Comparison of ENCODE assay signal across 25 mouse cellular contexts in genomic region chr2:110068916-110069315, GRCm38 (mm10). TPM values are rescaled to one million over a fixed set of nuclear protein-coding genes. Genes with fewer than 3 reads are reported as not detected.
A peak's percentile ranks its signal among the peaks of the same experiment; 100 is the strongest.
DNase-seq lines count a peak whose midpoint lies in the region; ATAC-seq lines count a peak whose summit lies in the region.
"Had no signal": no experiment of that assay in that cellular context is flagged by ENCODE, and none has a peak within 500 bp of the region (broad histone marks: within the 10 kb centered on the region; RNA-seq: fewer than 3 reads in every experiment).

No protein-coding gene starts in this region.

- H3K27me3 ChIP-seq in embryonic facial prominence, embryonic 13.5 days = no peaks in the 10 kb centered on the region
- H3K27me3 ChIP-seq in embryonic facial prominence, embryonic 10.5 days (replicated peaks; ENCODE audit: low read depth, poor library complexity, severe bottlenecking) = no peaks in the 10 kb centered on the region
- H3K27me3 ChIP-seq in kidney, embryonic 16.5 days (ENCODE audit: insufficient read depth, low read length) = no peaks in the 10 kb centered on the region
- no peaks in the 10 kb centered on the region for H3K27me3 ChIP-seq in midbrain, embryonic 11.5 days (ENCODE audit: control insufficient read depth, insufficient read depth, low read length)
- no peaks in the 10 kb centered on the region for H3K27me3 ChIP-seq in midbrain, embryonic 10.5 days (ENCODE audit: low read depth, poor library complexity, severe bottlenecking)
- H3K27me3 ChIP-seq in forebrain, embryonic 15.5 days = no peaks in the 10 kb centered on the region
- H3K27me3 ChIP-seq: CH12.LX; forebrain, embryonic 12.5 days had no signal

- H3K9ac ChIP-seq in embryonic facial prominence, embryonic 13.5 days = no peak overlapping the region
- H3K9ac ChIP-seq in kidney, embryonic 16.5 days (replicated peaks; ENCODE audit: low read length) = no peak overlapping the region
- H3K9ac ChIP-seq in midbrain, embryonic 11.5 days (ENCODE audit: low read length) = no peak overlapping the region
- no peak overlapping the region for H3K9ac ChIP-seq in forebrain, embryonic 15.5 days (replicated peaks)
- H3K9ac ChIP-seq: forebrain, embryonic 12.5 days; forebrain, postnatal 0 days had no signal

- ATAC-seq in embryonic facial prominence, embryonic 13.5 days (ENCODE audit: insufficient number of reproducible peaks, insufficient read depth, low FRiP score, low TSS enrichment, low read depth) = no peak
- peak; percentile 23; the same call in 1 of the 2 replicates for ATAC-seq in kidney, embryonic 16.5 days (ENCODE audit: low FRiP score, low TSS enrichment)
- ATAC-seq in midbrain, embryonic 11.5 days (ENCODE audit: low FRiP score) = no peak
- no peak for ATAC-seq in forebrain, embryonic 15.5 days (replicated peaks)
- ATAC-seq: CD4-positive, CD25-positive, alpha-beta regulatory T cell, adult 4 months; forebrain, embryonic 14.5 days; forebrain, postnatal 0 days had no signal

- peak overlapping the region; percentile 28; the same call in 1 of the 2 replicates for H3K27ac ChIP-seq in embryonic facial prominence, embryonic 13.5 days
- H3K27ac ChIP-seq in embryonic facial prominence, embryonic 10.5 days (replicated peaks) = no peak overlapping the region
- no peak overlapping the region for H3K27ac ChIP-seq in kidney, embryonic 16.5 days (ENCODE audit: low read length)
- H3K27ac ChIP-seq in midbrain, embryonic 11.5 days (ENCODE audit: low read depth, low read length) = no peak overlapping the region
- H3K27ac ChIP-seq in midbrain, embryonic 10.5 days (replicated peaks) = no peak overlapping the region
- no peak overlapping the region for H3K27ac ChIP-seq in forebrain, embryonic 15.5 days (replicated peaks)
- H3K27ac ChIP-seq: forebrain, embryonic 10.5 days; forebrain, embryonic 12.5 days had no signal

- H3K36me3 ChIP-seq in embryonic facial prominence, embryonic 13.5 days = no peaks in the 10 kb centered on the region
- no peaks in the 10 kb centered on the region for H3K36me3 ChIP-seq in embryonic facial prominence, embryonic 10.5 days (replicated peaks)
- H3K36me3 ChIP-seq in kidney, embryonic 16.5 days (ENCODE audit: insufficient read depth, low read length) = no peaks in the 10 kb centered on the region
- no peaks in the 10 kb centered on the region for H3K36me3 ChIP-seq in midbrain, embryonic 11.5 days (ENCODE audit: control insufficient read depth, insufficient read depth, low read length)
- no peaks in the 10 kb centered on the region for H3K36me3 ChIP-seq in midbrain, embryonic 10.5 days
- no peaks in the 10 kb centered on the region for H3K36me3 ChIP-seq in forebrain, embryonic 15.5 days
- H3K36me3 ChIP-seq: forebrain, embryonic 10.5 days; forebrain, embryonic 12.5 days; G1E had no signal

- no peak for DNase-seq in embryonic facial prominence, embryonic 10.5 days (ENCODE audit: low spot score)
- DNase-seq in kidney, postnatal 14 days = no peak
- DNase-seq in midbrain, embryonic 11.5 days (ENCODE audit: low spot score, missing footprints) = peak; percentile 53
- DNase-seq in midbrain, embryonic 10.5 days (ENCODE audit: low spot score) = no peak
- DNase-seq in MN1 (ENCODE audit: low spot score) = peak; percentile 19
- DNase-seq: adrenal gland, adult 2 months; adrenal gland, postnatal 10 days; adrenal gland, postnatal 25 days; B cell, adult 2 months; cerebellum, adult 11 months; cerebellum, adult 18-20 months; cerebellum, adult 8-10 months; cerebellum, adult 9-11 months; cerebellum, postnatal 25 days; forebrain, postnatal 0 days had no signal

- peaks cover 11% of the 10 kb centered on the region; the same call in 1 of the 2 replicates for H3K4me1 ChIP-seq in embryonic facial prominence, embryonic 13.5 days
- H3K4me1 ChIP-seq in embryonic facial prominence, embryonic 10.5 days = no peaks in the 10 kb centered on the region
- peaks cover 4% of the 10 kb centered on the region; the same call in 1 of the 2 replicates for H3K4me1 ChIP-seq in kidney, embryonic 16.5 days (ENCODE audit: insufficient read depth, low read length)
- no peaks in the 10 kb centered on the region for H3K4me1 ChIP-seq in midbrain, embryonic 11.5 days (ENCODE audit: control insufficient read depth, insufficient read depth, low read length)
- no peaks in the 10 kb centered on the region for H3K4me1 ChIP-seq in midbrain, embryonic 10.5 days
- no peaks in the 10 kb centered on the region for H3K4me1 ChIP-seq in forebrain, embryonic 15.5 days
- H3K4me1 ChIP-seq: forebrain, embryonic 10.5 days; forebrain, embryonic 12.5 days had no signal

- H3K4me2 ChIP-seq in embryonic facial prominence, embryonic 13.5 days = no peak overlapping the region
- no peak overlapping the region for H3K4me2 ChIP-seq in kidney, embryonic 16.5 days (replicated peaks; ENCODE audit: low read depth, low read length)
- H3K4me2 ChIP-seq in midbrain, embryonic 11.5 days = no peak overlapping the region
- H3K4me2 ChIP-seq in forebrain, embryonic 15.5 days (replicated peaks) = no peak overlapping the region
- H3K4me2 ChIP-seq: forebrain, embryonic 12.5 days had no signal

- H3K9me3 ChIP-seq in embryonic facial prominence, embryonic 13.5 days = no peaks in the 10 kb centered on the region
- H3K9me3 ChIP-seq in embryonic facial prominence, embryonic 10.5 days = no peaks in the 10 kb centered on the region
- no peaks in the 10 kb centered on the region; the same call in 1 of the 2 replicates for H3K9me3 ChIP-seq in kidney, embryonic 16.5 days (ENCODE audit: low read length)
- no peaks in the 10 kb centered on the region for H3K9me3 ChIP-seq in midbrain, embryonic 11.5 days (ENCODE audit: control insufficient read depth, low read length)
- no peaks in the 10 kb centered on the region for H3K9me3 ChIP-seq in midbrain, embryonic 10.5 days (replicated peaks)
- H3K9me3 ChIP-seq in forebrain, embryonic 15.5 days = no peaks in the 10 kb centered on the region
- H3K9me3 ChIP-seq: forebrain, embryonic 10.5 days; G1E had no signal

- no peak overlapping the region for H3K4me3 ChIP-seq in embryonic facial prominence, embryonic 13.5 days
- H3K4me3 ChIP-seq in embryonic facial prominence, embryonic 10.5 days = no peak overlapping the region
- H3K4me3 ChIP-seq in kidney, embryonic 16.5 days (ENCODE audit: low read length) = no peak overlapping the region
- H3K4me3 ChIP-seq in midbrain, embryonic 11.5 days (ENCODE audit: low read depth, low read length) = no peak overlapping the region
- H3K4me3 ChIP-seq in midbrain, embryonic 10.5 days = no peak overlapping the region
- H3K4me3 ChIP-seq in forebrain, embryonic 15.5 days = no peak overlapping the region
- H3K4me3 ChIP-seq: erythroblast, embryonic 14.5 days; forebrain, embryonic 10.5 days; forebrain, embryonic 12.5 days had no signal

RNA-seq across cellular contexts. Expression of gene Ccdc34, which starts 51.3 kb away (rescaled TPM):
- polyA plus RNA-seq in embryonic facial prominence, embryonic 13.5 days (2015; fragmentation: Nextera tagmentation; extraction: Ambion mirVana) = 54.1 and 56.0 TPM in 2 replicates
- polyA plus RNA-seq in embryonic facial prominence, embryonic 10.5 days (2016; fragmentation: Nextera tagmentation; extraction: Ambion mirVana) = 57.1 and 63.6 TPM in 2 replicates
- polyA plus RNA-seq in kidney, embryonic 16.5 days (2015; fragmentation: Nextera tagmentation; extraction: Ambion mirVana) = 39.5 and 44.9 TPM in 2 replicates
- 59.0 and 67.9 TPM in 2 replicates for polyA plus RNA-seq in midbrain, embryonic 11.5 days (2014; fragmentation: Nextera tagmentation; extraction: Ambion mirVana)
- polyA plus RNA-seq in midbrain, embryonic 10.5 days (2016; fragmentation: Nextera tagmentation; extraction: Ambion mirVana) = 60.2 and 60.7 TPM in 2 replicates
- 34.3 and 36.8 TPM in 2 replicates for polyA plus RNA-seq in forebrain, embryonic 15.5 days (2015; fragmentation: Nextera tagmentation; extraction: Ambion mirVana)

Comparison
In these comparisons a context has a peak if more than half of its experiments do, and no peak if none do; other contexts are left out.
1. DNase-seq: peak in midbrain, embryonic 11.5 days (single experiment) and MN1 (single experiment); none in embryonic facial prominence, embryonic 10.5 days (single experiment), kidney, postnatal 14 days (single experiment) and midbrain, embryonic 10.5 days (single experiment).